Mouse (Mus musculus) adrenal gland, adult 8-10 months (tissue): Measurements from ENCODE around the gene Faf1. TPM values are rescaled to one million over a fixed set of nuclear protein-coding genes. Genes with fewer than 3 reads are reported as not detected.
A peak's percentile ranks its signal among the peaks of the same experiment; 100 is the strongest.

Experiments
- DNase-seq: peaks from one replicate; pipeline ENCODE4 v3.0.0; 2022
- total RNA-seq, 4 experiments: library from RNA; stranded (reverse); gene quantifications; 2 replicates each; pipeline ENCODE4 v1.2.4; 2022

The Faf1 gene
- total RNA-seq: 10 to 100 TPM; 25.7 to 32.5 (median 31.0) TPM

DNA sequence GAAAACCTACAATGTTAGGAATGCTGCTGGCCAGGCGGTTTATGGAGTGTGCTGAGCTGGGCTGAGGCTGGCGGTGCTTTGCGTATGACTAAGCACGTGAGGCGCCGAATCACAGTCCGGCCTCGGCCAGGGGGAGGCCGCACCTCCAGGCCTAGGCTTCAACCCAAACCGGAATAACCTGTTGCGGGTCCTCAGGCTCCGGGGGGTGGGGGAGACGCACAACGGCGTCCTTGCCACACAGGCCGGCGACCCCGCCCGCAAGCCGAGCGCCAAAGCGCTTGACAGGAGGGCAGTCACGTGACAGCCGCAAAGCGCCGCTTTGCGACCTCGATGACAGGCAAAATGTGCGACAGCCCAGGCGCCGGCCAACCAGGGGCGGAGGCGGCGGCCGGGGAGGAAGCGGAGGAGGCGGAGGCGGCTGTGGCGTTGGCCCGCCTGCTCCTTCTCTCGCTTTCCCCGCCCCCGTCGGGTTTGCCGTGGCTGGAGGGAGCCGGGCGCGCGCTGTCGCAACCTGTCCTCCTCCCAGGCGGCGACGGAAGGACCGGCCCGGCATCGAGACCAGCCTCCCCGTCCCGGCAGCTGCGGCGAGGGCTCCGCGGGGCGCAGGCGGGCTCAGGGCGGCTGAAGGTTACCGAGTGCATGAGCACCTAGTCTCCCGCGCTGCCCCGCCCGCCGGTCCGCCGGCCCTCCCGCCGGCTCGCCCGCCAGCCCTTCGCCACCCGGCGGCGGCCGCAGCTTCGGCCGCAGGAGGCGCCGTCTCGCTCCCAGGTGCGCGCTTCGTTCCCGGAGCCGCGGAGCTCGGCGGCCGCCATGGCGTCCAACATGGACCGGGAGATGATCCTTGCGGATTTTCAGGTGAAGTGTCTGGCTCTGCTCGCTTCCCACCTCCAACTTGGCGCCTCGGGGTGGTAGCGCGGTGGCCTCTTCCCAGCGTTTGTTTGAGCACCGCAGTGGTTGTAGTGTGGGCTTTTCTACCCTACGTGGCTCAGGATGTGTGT lies at the start of gene Faf1:
Gene Faf1 (plus strand): TSS at position 371 of the 998 bp plus-strand sequence.
- DNase-seq: peak; percentile 98

GRCm38 (mm10) chr4:109630215-109630614 lies 46.2 kb upstream of the Faf1 start:
- no peak for DNase-seq

DNA sequence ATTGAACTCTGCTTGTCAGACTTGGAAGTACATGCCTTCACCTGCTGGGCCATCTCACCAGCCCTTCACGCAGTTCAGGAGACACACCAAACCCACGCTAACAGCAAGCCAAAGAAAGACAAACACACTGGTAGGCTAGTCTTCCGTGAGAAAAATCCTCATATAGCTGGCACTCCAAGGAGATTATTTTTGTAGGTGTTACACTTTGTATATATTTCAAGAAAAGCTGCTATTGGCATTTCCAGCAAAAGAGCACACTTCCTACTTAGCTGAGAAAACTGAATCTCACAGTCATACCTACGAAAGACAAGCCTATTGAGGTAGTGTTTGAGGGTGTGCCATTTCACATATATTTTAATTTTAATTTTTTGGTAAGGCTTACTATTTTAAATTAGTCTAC lies 45.4 kb upstream of the Faf1 start:
- DNase-seq: no peak

- no peak for DNase-seq
Observed at GRCm38 (mm10) chr4:109634971-109635370, 41.4 kb upstream of the Faf1 start.

DNA sequence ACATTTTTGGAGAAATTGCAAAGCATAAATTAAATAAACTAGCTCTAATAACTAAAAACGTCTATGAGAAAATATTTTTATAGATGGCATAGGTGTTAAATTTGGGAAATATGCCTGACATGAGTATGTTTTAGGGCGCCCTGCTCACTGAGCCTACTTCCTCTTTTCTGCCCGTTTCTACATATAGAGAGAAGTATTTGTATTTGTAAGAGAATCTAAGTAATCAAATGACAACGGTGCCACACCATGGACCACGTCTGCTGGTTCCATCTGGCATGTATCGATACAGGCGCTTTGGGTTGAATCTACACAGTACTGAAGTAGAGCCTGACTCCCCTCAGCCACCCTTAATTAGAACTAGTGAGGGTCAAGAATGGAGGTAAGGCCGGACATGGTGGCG lies 37.0 kb upstream of the Faf1 start:
- no peak for DNase-seq

GRCm38 (mm10) chr4:109640141-109640540 lies 36.2 kb upstream of the Faf1 start:
- no peak for DNase-seq

GRCm38 (mm10) chr4:109641451-109641850 lies 34.9 kb upstream of the Faf1 start:
- no peak for DNase-seq

DNA sequence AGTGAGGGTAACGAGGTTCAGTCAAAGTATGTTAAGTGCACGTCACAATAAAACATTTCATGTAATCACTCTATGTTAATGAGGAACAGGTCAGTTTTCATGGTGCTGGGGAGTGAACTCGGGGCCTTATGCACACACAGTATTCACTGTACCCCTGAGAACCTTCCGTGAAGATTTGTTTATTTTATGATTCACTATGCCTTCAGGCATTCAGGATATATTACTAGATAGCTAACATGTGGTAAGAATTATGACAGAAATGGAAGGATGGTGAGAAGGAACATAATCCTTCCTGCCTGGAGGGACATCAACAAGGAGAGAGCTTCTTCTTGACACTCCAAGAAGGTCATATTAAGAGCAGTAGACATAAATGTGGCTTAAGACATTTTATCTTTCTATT lies 29.1 kb upstream of the Faf1 start:
- no peak for DNase-seq

GRCm38 (mm10) chr4:109649331-109649730 lies 27.1 kb upstream of the Faf1 start:
- no peak for DNase-seq

DNA sequence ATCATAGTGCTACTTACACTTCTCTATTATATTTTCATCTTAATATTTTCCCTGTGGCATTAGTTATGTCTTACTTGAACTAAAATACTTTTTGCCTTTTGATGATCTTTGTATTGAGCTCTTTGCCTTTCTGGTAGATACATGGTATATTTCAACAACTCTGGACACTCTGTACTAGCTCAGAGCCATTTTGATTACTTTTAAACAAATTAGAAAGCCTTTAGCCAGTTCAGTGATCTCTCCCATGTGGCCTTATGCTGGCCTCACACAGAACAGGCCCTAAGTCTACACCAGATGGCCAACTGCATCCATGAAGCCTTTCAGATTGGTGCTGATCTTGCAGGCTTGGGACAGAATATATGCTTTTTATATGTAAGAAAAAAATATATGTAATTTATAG lies 23.1 kb upstream of the Faf1 start:
- no peak for DNase-seq

DNA sequence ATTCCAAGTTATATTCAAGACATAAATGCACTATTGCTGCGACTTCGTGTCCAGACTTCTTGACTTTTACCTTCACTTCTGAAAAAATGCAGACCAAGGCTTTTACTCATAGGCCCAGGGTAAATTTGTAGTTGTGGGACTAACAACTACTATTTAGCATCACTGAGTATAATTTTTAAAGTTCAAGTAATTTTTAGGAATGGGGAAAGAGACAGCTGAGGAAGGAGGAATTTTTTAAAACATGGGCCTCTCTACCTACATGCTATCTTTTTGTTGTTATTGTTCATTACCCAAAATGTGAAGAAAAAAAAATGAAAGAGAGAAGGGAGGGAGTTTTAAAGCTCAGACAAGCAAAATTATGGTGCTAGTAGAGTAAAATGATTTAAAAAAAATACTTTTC lies 21.7 kb upstream of the Faf1 start:
- no peak for DNase-seq

DNA sequence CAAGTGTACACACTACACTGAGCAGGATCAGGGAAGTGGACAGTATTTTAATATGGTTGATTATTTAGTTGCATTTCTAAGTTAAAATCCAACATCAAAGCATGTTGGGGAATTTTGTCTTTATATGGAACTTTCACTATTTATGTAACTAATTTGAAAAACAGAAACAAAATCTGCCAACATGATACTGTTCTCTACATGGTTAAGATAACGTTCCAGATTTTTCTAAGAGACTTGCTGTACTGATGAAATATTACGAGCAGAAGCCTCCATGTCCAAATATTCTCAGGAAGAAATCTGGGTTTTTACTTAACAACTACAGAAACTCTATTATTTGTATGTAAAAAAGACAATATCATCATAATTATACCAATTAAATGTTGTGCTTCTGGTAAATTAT lies 20.6 kb upstream of the Faf1 start:
- no peak for DNase-seq

DNA sequence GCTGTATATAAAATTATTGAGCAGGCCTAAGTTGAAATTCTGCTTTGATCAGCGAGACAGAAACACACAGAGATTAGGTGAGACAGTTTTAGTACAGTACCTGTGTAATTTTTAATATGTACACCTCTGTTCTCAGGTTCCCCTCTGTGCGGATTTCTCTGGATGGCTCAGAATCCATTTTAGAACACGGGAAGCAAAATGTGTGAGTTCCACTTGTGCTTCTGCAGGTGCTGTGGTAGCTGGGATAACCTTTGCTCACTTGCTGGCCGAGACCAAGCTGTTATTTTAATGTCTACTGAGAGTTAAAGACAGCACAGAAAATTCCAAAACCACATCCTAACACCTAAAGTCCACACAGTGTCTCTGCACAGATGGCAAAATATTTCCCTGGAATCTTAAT lies 20.1 kb upstream of the Faf1 start:
- DNase-seq: no peak

- DNase-seq: peak; percentile 50
Observed at GRCm38 (mm10) chr4:109657021-109657850, 19.2 kb upstream of the Faf1 start.

DNA sequence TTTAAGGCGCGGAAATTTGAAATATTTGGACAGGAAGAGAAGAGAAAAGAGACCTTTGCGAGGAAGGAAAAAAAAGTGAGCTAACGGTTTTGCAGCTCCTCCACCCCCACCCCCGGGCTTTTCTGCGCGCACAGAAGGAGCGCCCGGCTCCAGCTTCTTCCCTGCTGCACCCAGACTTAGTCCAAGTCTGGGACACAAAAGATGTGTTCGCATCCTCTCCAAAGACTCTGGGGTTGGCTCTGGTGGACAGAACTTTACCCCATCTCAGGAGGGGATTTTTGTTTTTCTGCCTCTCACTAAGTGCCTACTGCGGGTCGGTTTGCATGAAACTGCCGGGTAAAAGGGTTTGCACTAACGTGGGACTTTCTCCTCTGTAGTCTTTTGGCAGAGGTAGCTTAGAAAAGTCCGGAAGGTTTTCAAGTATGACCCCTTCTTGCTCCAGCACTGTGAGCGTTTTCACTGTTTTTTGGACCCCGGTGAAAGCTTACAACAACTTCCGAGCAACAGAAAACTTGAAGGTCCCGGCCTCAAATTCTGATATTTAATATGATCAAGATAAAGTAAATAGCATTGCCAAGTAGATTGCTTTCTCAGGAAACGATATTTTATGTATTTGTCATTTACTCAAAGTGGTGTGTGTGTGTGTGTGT lies 18.4 kb upstream of the Faf1 start:
- DNase-seq: no peak

GRCm38 (mm10) chr4:109658826-109659225 lies 17.6 kb upstream of the Faf1 start:
- no peak for DNase-seq

GRCm38 (mm10) chr4:109659571-109659970 lies 16.8 kb upstream of the Faf1 start:
- DNase-seq: no peak

DNA sequence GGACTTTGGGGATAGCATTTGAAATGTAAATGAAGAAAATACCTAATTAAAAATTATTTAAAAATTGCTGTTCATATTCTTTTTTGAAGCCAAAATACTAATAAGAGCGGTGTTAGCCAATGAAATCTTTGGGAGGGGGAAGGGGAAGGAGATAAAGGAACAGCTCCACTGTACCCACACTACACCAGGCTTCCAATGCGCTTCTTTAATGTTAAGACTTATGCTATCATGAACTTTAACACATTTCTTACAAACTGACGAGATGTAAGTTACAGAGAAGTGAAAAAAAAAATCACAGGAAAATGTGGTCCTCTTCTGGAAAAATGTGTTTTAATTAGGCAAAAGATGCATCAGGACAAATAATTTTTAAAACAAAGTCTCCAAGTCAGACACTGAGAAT lies 15.8 kb upstream of the Faf1 start:
- no peak for DNase-seq

- DNase-seq: no peak
Observed at GRCm38 (mm10) chr4:109661183-109661582, 15.2 kb upstream of the Faf1 start.

GRCm38 (mm10) chr4:109662271-109662670 lies 14.1 kb upstream of the Faf1 start:
- no peak for DNase-seq

GRCm38 (mm10) chr4:109664091-109664490 lies 12.3 kb upstream of the Faf1 start:
- no peak for DNase-seq

- DNase-seq: peak; percentile 81
Observed at GRCm38 (mm10) chr4:109665101-109665981, 11.0 kb upstream of the Faf1 start.
